22 mouse cellular contexts compared by ENCODE assay signal in the genomic region with DNA sequence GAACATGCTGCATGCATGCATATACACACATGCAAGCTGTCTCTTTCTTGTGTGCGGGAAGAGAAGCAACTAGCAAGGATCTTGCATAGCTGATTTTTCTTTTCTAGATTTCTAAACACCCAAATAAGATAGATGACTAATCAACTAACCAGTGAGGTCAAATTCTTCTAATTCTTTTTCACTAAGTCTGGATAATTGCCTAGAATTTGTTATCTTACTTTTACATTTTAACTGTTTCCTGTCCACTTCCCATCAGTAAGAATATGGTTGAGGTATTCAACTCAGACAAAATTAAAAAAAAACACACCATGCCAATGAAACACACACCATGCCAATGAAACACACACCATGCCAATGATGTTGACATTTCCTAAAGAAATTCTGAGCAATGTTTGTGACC. TPM values are rescaled to one million over a fixed set of nuclear protein-coding genes. Genes with fewer than 3 reads are reported as not detected.
DNase-seq lines count a peak whose midpoint lies in the region; ATAC-seq and TF ChIP-seq lines count a peak whose summit lies in the region.
"Had no signal": no experiment of that assay in that cellular context is flagged by ENCODE, and none has a peak within 500 bp of the region (broad histone marks: within the 10 kb centered on the region; RNA-seq: fewer than 3 reads in every experiment).

No protein-coding gene starts in this region.

- H3K4me2 ChIP-seq in heart, postnatal 0 days (ENCODE audit: low read depth, low read length), result no peak overlapping the region
- no peak overlapping the region for H3K4me2 ChIP-seq in lung, embryonic 16.5 days (ENCODE audit: low read depth, low read length)
- H3K4me2 ChIP-seq: embryonic facial prominence, embryonic 15.5 days had no signal

- H3K27me3 ChIP-seq in heart, postnatal 0 days (ENCODE audit: control insufficient read depth, insufficient read depth, low read length), result no peaks in the 10 kb centered on the region
- H3K27me3 ChIP-seq in heart, embryonic 10.5 days (ENCODE audit: insufficient read depth, poor library complexity, severe bottlenecking), result peaks cover 22% of the 10 kb centered on the region; the same call in 1 of the 2 replicates
- no peaks in the 10 kb centered on the region for H3K27me3 ChIP-seq in lung, embryonic 16.5 days (ENCODE audit: control insufficient read depth, insufficient read depth, low read depth, low read length)
- H3K27me3 ChIP-seq: embryonic facial prominence, embryonic 15.5 days had no signal

- no peak for TF ChIP-seq CTCF in heart, postnatal 0 days (IDR thresholded peaks at IDR 0.05; ENCODE audit: low read depth)
- TF ChIP-seq CTCF in embryonic fibroblast, embryonic 13.5 days (IDR thresholded peaks at IDR 0.05; ENCODE audit: borderline replicate concordance, insufficient read depth, low read length), result no peak

- no peak overlapping the region for H3K4me3 ChIP-seq in heart, postnatal 0 days (ENCODE audit: low read depth, low read length)
- H3K4me3 ChIP-seq in heart, embryonic 10.5 days, result no peak overlapping the region
- no peak overlapping the region for H3K4me3 ChIP-seq in lung, embryonic 16.5 days (ENCODE audit: low read length)
- H3K4me3 ChIP-seq in ES-E14 (ENCODE audit: insufficient read depth in 1 of 2, low read depth in 1 of 2, low read length in 2 of 2, poor library complexity in 1 of 2, severe bottlenecking in 1 of 2), result no peak overlapping the region
- no peak overlapping the region for H3K4me3 ChIP-seq in embryonic fibroblast, embryonic 13.5 days (ENCODE audit: insufficient read depth, low read length)
- H3K4me3 ChIP-seq: embryonic facial prominence, embryonic 15.5 days; gastrocnemius, adult 2 months; hindbrain, embryonic 13.5 days had no signal

- WGBS in heart, postnatal 0 days, result 15% methylated on average over 1 of the region's 1 CpGs
- 29% methylated on average over 1 of the region's 1 CpGs for WGBS in heart, embryonic 10.5 days
- WGBS in lung, embryonic 16.5 days, result 0% methylated on average over 1 of the region's 1 CpGs

- in situ Hi-C loops in ES-E14 (cut with MboI; ENCODE audit: low sequenced_read_pairs in 2 of 2, unreplicated experiment in 2 of 2), result no loop called here

- no peak for TF ChIP-seq EP300 in heart, postnatal 0 days (IDR thresholded peaks at IDR 0.05; ENCODE audit: low read depth)

- no peaks in the 10 kb centered on the region for H3K36me3 ChIP-seq in heart, postnatal 0 days (replicated peaks; ENCODE audit: control insufficient read depth, insufficient read depth, low read length)
- H3K36me3 ChIP-seq in heart, embryonic 10.5 days, result no peaks in the 10 kb centered on the region
- no peaks in the 10 kb centered on the region for H3K36me3 ChIP-seq in lung, embryonic 16.5 days (ENCODE audit: control insufficient read depth, insufficient read depth, low read length)
- no peaks in the 10 kb centered on the region for H3K36me3 ChIP-seq in ES-E14 (ENCODE audit: control insufficient read depth, insufficient read depth, low read length, poor library complexity, severe bottlenecking)
- H3K36me3 ChIP-seq: embryonic facial prominence, embryonic 15.5 days; hindbrain, embryonic 13.5 days had no signal

- no peak overlapping the region for H3K9ac ChIP-seq in heart, postnatal 0 days (replicated peaks; ENCODE audit: low read depth, low read length)
- no peak overlapping the region for H3K9ac ChIP-seq in lung, embryonic 16.5 days (ENCODE audit: low read length)
- no peak overlapping the region for H3K9ac ChIP-seq in ES-E14 (ENCODE audit: insufficient read depth, low read depth, low read length, poor library complexity, severe bottlenecking)
- H3K9ac ChIP-seq: embryonic facial prominence, embryonic 15.5 days had no signal

- no peak overlapping the region for H3K27ac ChIP-seq in heart, postnatal 0 days (ENCODE audit: low read depth)
- no peak overlapping the region for H3K27ac ChIP-seq in heart, embryonic 10.5 days
- H3K27ac ChIP-seq in lung, embryonic 16.5 days (ENCODE audit: low read length), result peak overlapping the region; percentile 93
- H3K27ac ChIP-seq in ES-E14 (ENCODE audit: insufficient read depth, low read depth, low read length, poor library complexity, severe bottlenecking), result no peak overlapping the region; the same call in 1 of the 2 replicates
- H3K27ac ChIP-seq in embryonic fibroblast, embryonic 13.5 days (ENCODE audit: insufficient read depth, low read length), result peak overlapping the region; percentile 69
- H3K27ac ChIP-seq: embryonic facial prominence, embryonic 15.5 days; gastrocnemius, adult 2 months; hindbrain, embryonic 13.5 days; hindbrain, postnatal 0 days had no signal

- no peaks in the 10 kb centered on the region for H3K9me3 ChIP-seq in heart, postnatal 0 days (replicated peaks; ENCODE audit: control insufficient read depth, low read length)
- H3K9me3 ChIP-seq in heart, embryonic 10.5 days, result no peaks in the 10 kb centered on the region
- no peaks in the 10 kb centered on the region for H3K9me3 ChIP-seq in lung, embryonic 16.5 days (ENCODE audit: control insufficient read depth, low read length)
- H3K9me3 ChIP-seq in ES-E14 (ENCODE audit: control insufficient read depth, insufficient read depth, low read depth, low read length), result no peaks in the 10 kb centered on the region
- H3K9me3 ChIP-seq: embryonic facial prominence, embryonic 15.5 days; hindbrain, embryonic 13.5 days had no signal

- ATAC-seq in heart, postnatal 0 days (ENCODE audit: insufficient read depth, low read depth), result no peak
- no peak for ATAC-seq in lung, embryonic 16.5 days (ENCODE audit: low read depth)
- ATAC-seq: CD4-positive, CD25-positive, alpha-beta regulatory T cell, adult 4 months; forebrain, embryonic 16.5 days; hindbrain, postnatal 0 days had no signal

- TF ChIP-seq POLR2A in embryonic fibroblast, embryonic 13.5 days (IDR thresholded peaks at IDR 0.05; ENCODE audit: low read depth, low read length), result no peak

- peak; percentile 28 for DNase-seq in heart, postnatal 0 days (ENCODE audit: low spot score)
- no peak for DNase-seq in heart, embryonic 10.5 days (ENCODE audit: low spot score)
- DNase-seq in lung, postnatal 10 days, result no peak
- DNase-seq in ES-E14 (ENCODE audit: low read depth, low spot score), result no peak
- DNase-seq in spleen, adult 12 weeks (ENCODE audit: low spot score), result no peak
- DNase-seq in cerebellum, postnatal 36 days, result no peak
- DNase-seq: adrenal gland, adult 8-10 months; adrenal gland, postnatal 36 days; B cell, adult 2 months; cerebellum, adult 2 months; embryo, embryonic 11 days; gastrocnemius, adult 2 months; gastrocnemius, postnatal 36 days; heart, adult 11 months; heart, postnatal 14 days had no signal

- H3K4me1 ChIP-seq in heart, postnatal 0 days (ENCODE audit: control insufficient read depth, insufficient read depth), result no peaks in the 10 kb centered on the region
- peaks cover 14% of the 10 kb centered on the region; the same call in 1 of the 2 replicates for H3K4me1 ChIP-seq in heart, embryonic 10.5 days
- peaks cover 25% of the 10 kb centered on the region for H3K4me1 ChIP-seq in lung, embryonic 16.5 days (replicated peaks; ENCODE audit: control insufficient read depth, insufficient read depth, low read length)
- H3K4me1 ChIP-seq in ES-E14 (ENCODE audit: control insufficient read depth in 2 of 2, insufficient read depth in 2 of 2, low read length in 2 of 2, poor library complexity in 1 of 2), result peaks cover 25 to 31% of the 10 kb centered on the region in 2 experiments
- H3K4me1 ChIP-seq in embryonic fibroblast, embryonic 13.5 days (ENCODE audit: control insufficient read depth, insufficient read depth, low read length), result peaks cover 16% of the 10 kb centered on the region; the same call in 1 of the 2 replicates

TF ChIP-seq in ES-E14, 5 proteins besides CTCF, POLR2A, EP300 and RAD21:
- no peak for TF ChIP-seq ZC3H11A (IDR thresholded peaks at IDR 0.05; ENCODE audit: borderline replicate concordance, low read depth, low read length)
- peak; percentile 4; the same call in 1 of the 2 replicates for TF ChIP-seq CHD2 (IDR thresholded peaks at IDR 0.05; ENCODE audit: low read depth, low read length)
- TF ChIP-seq MAFK (IDR thresholded peaks at IDR 0.05; ENCODE audit: insufficient read depth, low read depth, low read length), result no peak
- TF ChIP-seq ZNF384 (IDR thresholded peaks at IDR 0.05; ENCODE audit: low read depth, low read length), result no peak
- TF ChIP-seq HCFC1 (IDR thresholded peaks at IDR 0.05; ENCODE audit: borderline replicate concordance, insufficient read depth, low read length), result no peak

RNA-seq across cellular contexts. Expression of gene Mbip, which starts 46.8 kb away (rescaled TPM):
- total RNA-seq in heart, postnatal 0 days (2014; rRNA removed; ENCODE audit: low replicate concordance), result 2.3 and 3.9 TPM in 2 replicates
- 17.2 and 17.7 TPM in 2 replicates for polyA plus RNA-seq in heart, postnatal 0 days (2015; fragmentation: Nextera tagmentation; extraction: Ambion mirVana)
- 26.5 and 34.9 TPM in 2 replicates for polyA plus RNA-seq in heart, embryonic 10.5 days (2016; fragmentation: Nextera tagmentation; extraction: Ambion mirVana)
- polyA plus RNA-seq in lung, embryonic 16.5 days (2015; fragmentation: Nextera tagmentation; extraction: Ambion mirVana), result 211 and 218 TPM in 2 replicates
- 21.7 and 22.4 TPM in 2 replicates for total RNA-seq in ES-E14 (2012; rRNA removed)
- polyA plus RNA-seq in embryonic fibroblast, embryonic 13.5 days (2011; ENCODE audit: insufficient read length, low read depth, missing spikeins), result 22.1 and 23.8 TPM in 2 replicates

Comparison
In these comparisons a context has a peak if more than half of its experiments do, and no peak if none do; other contexts are left out.
1. H3K27ac ChIP-seq: peak in lung, embryonic 16.5 days (single experiment) and embryonic fibroblast, embryonic 13.5 days (single experiment); none in heart, postnatal 0 days (single experiment), heart, embryonic 10.5 days (single experiment) and ES-E14 (single experiment).